Mouse (Mus musculus) heart, adult 2 months (tissue): Measurements from ENCODE around the gene Gm4303. TPM values are rescaled to one million over a fixed set of nuclear protein-coding genes. Genes with fewer than 3 reads are reported as not detected.

ENCODE experiments used
- polyA plus RNA-seq: library from polyadenylated mRNA; depleted of rRNA; stranded (reverse); fragments of >200 nt; gene quantifications from 2 replicates; pipeline ENCODE4 v1.2.3, GENCODE M21; 2012; rRNA removed
- total RNA-seq, 2 experiments: library from RNA; stranded (reverse); gene quantifications; 2 replicates each; pipeline ENCODE4 v1.2.3; 2021

Gene Gm4303
- total and polyA plus RNA-seq, 3 experiments: not detected

Other genes starting within 250 kb of the Gm4303 start
- gene Gm4301, start 10.3 kb upstream of the Gm4303 start, total RNA-seq: not detected
- not detected in 2 replicates for gene Gm4301, start 10.3 kb upstream of the Gm4303 start, polyA plus RNA-seq
- not detected for gene Gm4302, start 5.1 kb upstream of the Gm4303 start, total RNA-seq
- gene Gm4302, start 5.1 kb upstream of the Gm4303 start, polyA plus RNA-seq: not detected in 2 replicates
- not detected for gene Gm4305, start 5.1 kb downstream of the Gm4303 start, total RNA-seq
- not detected in 2 replicates for gene Gm4305, start 5.1 kb downstream of the Gm4303 start, polyA plus RNA-seq
- gene Gm4307, start 15.4 kb downstream of the Gm4303 start, total RNA-seq: not detected
- not detected in 2 replicates for gene Gm4307, start 15.4 kb downstream of the Gm4303 start, polyA plus RNA-seq
- gene Gm4312, start 36.6 kb downstream of the Gm4303 start, total RNA-seq: not detected
- not detected in 2 replicates for gene Gm4312, start 36.6 kb downstream of the Gm4303 start, polyA plus RNA-seq
- gene Tmtc3, start 141.4 kb downstream of the Gm4303 start, total RNA-seq: 10 to 100 TPM; 14.0 to 14.6 TPM
- 4.8 and 10.8 TPM in 2 replicates for gene Tmtc3, start 141.4 kb downstream of the Gm4303 start, polyA plus RNA-seq
- gene Cep290, start 141.6 kb downstream of the Gm4303 start, total RNA-seq: 1 to 10 TPM; 4.1 to 4.6 TPM
- 0.21 and 0.73 TPM in 2 replicates for gene Cep290, start 141.6 kb downstream of the Gm4303 start, polyA plus RNA-seq
- 1 to 10 TPM; 5.2 to 5.3 TPM for gene 4930430F08Rik, start 244.5 kb downstream of the Gm4303 start, total RNA-seq
- 5.3 and 7.0 TPM in 2 replicates for gene 4930430F08Rik, start 244.5 kb downstream of the Gm4303 start, polyA plus RNA-seq
- gene 1700017N19Rik, start 244.5 kb downstream of the Gm4303 start, total RNA-seq: not detected
- not detected in 2 replicates for gene 1700017N19Rik, start 244.5 kb downstream of the Gm4303 start, polyA plus RNA-seq